Mouse (Mus musculus) ES-E14 (cell line): ENCODE results near the gene Sar1b. TPM values are rescaled to one million over a fixed set of nuclear protein-coding genes. Genes with fewer than 3 reads are reported as not detected.

Experiments
- DNase-seq: peaks from one replicate; pipeline ENCODE4 v3.0.0-alpha.2; 2013; ENCODE audit warnings: low read depth, low spot score
- H3K27ac ChIP-seq: 2 replicates; pipeline ENCODE4 v1.5.1; 2012; ENCODE audit warnings: low read depth, mild to moderate bottlenecking, low read length, moderate library complexity, mixed read lengths; ENCODE audit not compliant: poor library complexity, insufficient read depth, severe bottlenecking
- H3K36me3 ChIP-seq: 2 replicates; pipeline ENCODE4 v1.6.1; 2012; ENCODE audit warnings: mild to moderate bottlenecking, low read length, moderate library complexity, mixed read lengths; ENCODE audit not compliant: control insufficient read depth, poor library complexity, insufficient read depth, severe bottlenecking
- H3K4me1 ChIP-seq, 2 experiments: fragments of 150-350 bp in 1 of 2; sonication (generic) in 1 of 2; 2 replicates each; pipeline ENCODE4 v1.6.1; 2012; ENCODE audit warnings: low read length in 2 of 2, mild to moderate bottlenecking in 1 of 2, mixed read lengths in 1 of 2; ENCODE audit not compliant: control insufficient read depth in 2 of 2, insufficient read depth in 2 of 2, poor library complexity in 1 of 2
- H3K4me3 ChIP-seq, 2 experiments: fragments of 150-350 bp in 1 of 2; sonication (generic) in 1 of 2; 2 replicates each; pipeline ENCODE4 v1.5.1; 2012; ENCODE audit warnings: low read length in 2 of 2, low read depth in 1 of 2, mild to moderate bottlenecking in 1 of 2, mixed read lengths in 1 of 2; ENCODE audit not compliant: insufficient read depth in 1 of 2, poor library complexity in 1 of 2, severe bottlenecking in 1 of 2
- H3K9ac ChIP-seq: 2 replicates; pipeline ENCODE4 v1.6.1; 2012; ENCODE audit warnings: low read depth, mild to moderate bottlenecking, low read length, mixed read lengths; ENCODE audit not compliant: poor library complexity, insufficient read depth, severe bottlenecking
- H3K9me3 ChIP-seq: fragments of 150-350 bp; sonication (generic); 2 replicates; pipeline ENCODE4 v1.6.1; 2012; ENCODE audit warnings: low read depth, mild to moderate bottlenecking, low read length; ENCODE audit not compliant: control insufficient read depth, insufficient read depth
- CHD2 ChIP-seq: IDR thresholded peaks from 2 replicates; pipeline ENCODE4 v1.6.1; 2014; ENCODE audit warnings: mild to moderate bottlenecking, low read depth, low read length, inconsistent platforms
- HCFC1 ChIP-seq: IDR thresholded peaks from 2 replicates; pipeline ENCODE4 v1.6.1; 2012; ENCODE audit warnings: low read length, inconsistent platforms, borderline replicate concordance; ENCODE audit not compliant: insufficient read depth
- MAFK ChIP-seq: IDR thresholded peaks from 2 replicates; pipeline ENCODE4 v1.6.1; 2014; ENCODE audit warnings: mild to moderate bottlenecking, low read depth, low read length, inconsistent platforms; ENCODE audit not compliant: insufficient read depth
- ZC3H11A ChIP-seq: IDR thresholded peaks from 2 replicates; pipeline ENCODE4 v1.6.1; 2012; ENCODE audit warnings: low read depth, mild to moderate bottlenecking, inconsistent platforms, low read length, borderline replicate concordance
- ZNF384 ChIP-seq: IDR thresholded peaks from 2 replicates; pipeline ENCODE4 v1.6.1; 2012; ENCODE audit warnings: low read depth, low read length, inconsistent platforms
- in situ Hi-C, 2 experiments: fragments of 600-800 bp; cut with MboI; formaldehyde crosslinking; loops; one replicate each; pipeline ENCODE4 v1.15.1; 2025; ENCODE audit warnings: low sequenced_read_pairs in 2 of 2, inconsistent platforms in 1 of 2; ENCODE audit not compliant: unreplicated experiment in 2 of 2
- total RNA-seq: library from RNA; depleted of rRNA; stranded (reverse); fragments of 300-350 nt; gene quantifications from 2 replicates; pipeline ENCODE4 v1.2.3, GENCODE M21; 2012

Sar1b gene
- total RNA-seq, 1 experiment: 86.1 TPM

- Histone ChIP-seq H3K9me3 (no peaks in the 10 kb centered on the region), H3K36me3 (peaks cover 64% of the 10 kb centered on the region), H3K27ac (peak overlapping the region; percentile 36; the same call in 1 of the 2 replicates), H3K4me1 (peaks cover 2 to 26% of the 10 kb centered on the region in 2 experiments; a peak in 3 of 4 replicates), H3K4me3 (no peak overlapping the region), H3K9ac (no peak overlapping the region)
- in situ Hi-C loops: loop anchor here in 1 of 2 experiments (5.0 kb wide), 1 partner anchor 144 kb away; the partner anchor contains the start of gene Cdkn2aipnl
- TF ChIP-seq ZNF384: no peak
- no peak for TF ChIP-seq HCFC1
- TF ChIP-seq MAFK: no peak
- TF ChIP-seq CHD2: no peak
- TF ChIP-seq ZC3H11A: no peak
- no peak for DNase-seq
These were observed 59.8 kb downstream of the Sar1b start for GRCm38 (mm10) chr11:51823271-51823670.

DNA sequence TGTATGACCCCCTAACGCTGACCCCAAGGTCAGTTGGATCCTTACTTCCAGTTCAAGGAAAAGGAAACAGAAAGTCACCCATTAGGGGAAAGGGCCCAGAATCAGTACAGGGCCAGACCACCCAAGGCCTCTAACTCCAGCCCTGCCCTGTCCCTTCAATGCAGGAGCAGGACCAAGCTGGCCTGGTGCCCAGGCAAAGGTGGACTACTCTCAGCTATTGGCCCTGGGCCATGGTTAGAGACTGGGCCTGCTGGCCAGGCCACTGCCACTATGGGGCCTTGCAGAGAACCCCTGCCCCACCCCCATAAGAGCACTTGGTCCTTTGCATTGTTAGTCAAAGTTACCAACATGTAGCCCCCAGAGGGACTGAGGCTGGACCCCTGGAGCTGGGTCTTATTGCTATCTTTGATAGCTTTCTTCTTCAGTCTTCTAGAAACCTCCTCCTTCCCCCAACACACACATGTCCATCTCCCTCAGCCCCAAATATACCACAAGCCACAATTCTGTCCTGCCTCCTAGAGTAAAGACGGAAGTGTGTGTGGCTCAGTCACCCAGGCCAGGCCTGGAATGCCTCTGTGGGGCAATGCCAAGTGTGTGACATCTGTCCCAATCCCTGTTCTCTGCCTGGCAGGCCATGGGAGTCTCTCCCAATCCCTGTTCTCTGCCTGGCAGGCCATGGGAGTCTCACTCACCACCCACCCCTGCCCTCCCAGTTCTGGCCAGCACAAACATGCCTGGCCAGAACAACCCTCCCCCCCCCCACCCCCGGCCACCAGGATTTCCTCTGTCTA, 60.7 kb downstream of the Sar1b start:
- TF ChIP-seq CHD2 (no peak), ZC3H11A (no peak), HCFC1 (no peak), ZNF384 (no peak), MAFK (no peak)
- no peak overlapping the region for H3K9ac ChIP-seq
- DNase-seq: no peak
- no peak overlapping the region for H3K27ac ChIP-seq
- in situ Hi-C loops: loop anchor here in 1 of 2 experiments (5.0 kb wide), 1 partner anchor 143 kb away; the partner anchor contains the start of gene Cdkn2aipnl
- H3K9me3 ChIP-seq: no peaks in the 10 kb centered on the region
- peaks cover 2 to 26% of the 10 kb centered on the region in 2 experiments; a peak in 3 of 4 replicates for H3K4me1 ChIP-seq
- H3K4me3 ChIP-seq: no peak overlapping the region
- H3K36me3 ChIP-seq: peaks cover 66% of the 10 kb centered on the region

GRCm38 (mm10) chr11:51824867-51825424, 61.5 kb downstream of the Sar1b start:
- DNase-seq: no peak
- no peak overlapping the region for H3K27ac ChIP-seq
- no peak overlapping the region for H3K4me3 ChIP-seq
- peaks cover 2 to 26% of the 10 kb centered on the region in 2 experiments; a peak in 3 of 4 replicates for H3K4me1 ChIP-seq
- TF ChIP-seq HCFC1 (no peak), MAFK (no peak), ZNF384 (no peak), CHD2 (no peak), ZC3H11A (no peak)
- H3K9ac ChIP-seq: no peak overlapping the region
- no peaks in the 10 kb centered on the region for H3K9me3 ChIP-seq
- H3K36me3 ChIP-seq: peaks cover 62% of the 10 kb centered on the region
- in situ Hi-C loops: loop anchor here in 1 of 2 experiments (5.0 kb wide), 1 partner anchor 142 kb away; the partner anchor contains the start of gene Cdkn2aipnl

DNA sequence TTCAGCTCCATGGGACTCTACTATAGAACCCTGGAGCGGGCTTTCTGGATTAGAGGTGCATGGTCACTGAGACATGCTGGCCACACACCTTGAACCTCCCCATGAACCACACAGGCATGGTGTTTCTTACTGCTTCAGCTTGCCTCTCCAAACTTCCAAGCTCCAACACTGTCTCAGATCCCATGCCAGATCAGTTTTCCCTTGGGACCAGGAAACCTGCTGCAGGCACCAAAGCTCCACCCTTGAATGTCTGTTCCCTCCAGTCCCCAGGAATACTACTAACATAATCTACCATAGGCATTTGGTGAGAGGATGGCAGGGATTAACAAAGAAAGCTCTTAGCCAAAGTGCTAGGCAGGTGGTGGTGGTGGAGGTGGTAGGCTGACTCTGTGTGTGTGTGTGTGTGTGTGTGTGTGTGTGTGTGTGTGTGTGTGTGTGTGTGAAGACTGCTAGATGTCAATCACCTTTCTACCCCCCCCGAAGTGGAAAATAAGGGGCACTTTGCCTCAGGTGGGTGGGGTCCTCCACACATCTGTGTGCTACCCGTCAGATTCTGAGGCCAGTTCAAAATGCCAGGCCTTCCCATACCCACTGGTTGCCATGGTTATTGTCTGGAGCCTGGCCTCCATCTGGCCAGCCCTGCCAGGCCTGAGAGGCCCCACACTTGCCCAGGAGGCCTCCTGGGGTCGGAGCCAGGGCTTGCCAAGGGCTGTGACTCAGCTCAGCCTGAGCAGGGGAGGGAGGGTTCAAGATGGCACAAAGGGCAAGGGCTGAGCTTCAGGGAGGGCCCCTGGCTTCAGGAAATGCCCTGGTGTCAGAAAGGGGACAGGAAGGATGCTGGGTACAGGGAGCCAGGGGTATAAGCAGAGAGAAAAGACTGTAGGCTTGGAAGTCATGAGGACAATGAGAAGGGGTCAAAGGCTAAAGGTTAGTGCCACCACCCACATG, 68.7 kb downstream of the Sar1b start:
- H3K36me3 ChIP-seq: peaks cover 60% of the 10 kb centered on the region
- H3K4me3 ChIP-seq: no peak overlapping the region
- no peak overlapping the region for H3K9ac ChIP-seq
- H3K9me3 ChIP-seq: no peaks in the 10 kb centered on the region
- no peak overlapping the region for H3K27ac ChIP-seq
- H3K4me1 ChIP-seq: no peaks in the 10 kb centered on the region
- TF ChIP-seq HCFC1 (no peak), ZNF384 (no peak), ZC3H11A (no peak), MAFK (no peak), CHD2 (no peak)
- DNase-seq: no peak
- in situ Hi-C loops: no loop called here
